Mouse (Mus musculus) liver, adult 2 months (tissue): Measurements from ENCODE around the gene Pde6d.

Source experiments
- CTCF ChIP-seq: fragments of 200-500 bp; IDR thresholded peaks from 2 replicates; pipeline ENCODE4 v1.5.1; 2011; ENCODE audit warnings: low read depth, low read length, control low read depth
- POLR2A ChIP-seq: fragments of 200-500 bp; IDR thresholded peaks from 2 replicates; pipeline ENCODE4 v1.6.1; 2011; ENCODE audit warnings: low read length, control low read depth; ENCODE audit not compliant: insufficient read depth; ENCODE audit errors: extremely low read depth

- TF ChIP-seq CTCF (peak; percentile 81), POLR2A (no peak)
Measured at GRCm38 (mm10) chr1:86532362-86533051, 49.9 kb downstream of the Pde6d start.
